Mouse (Mus musculus) embryonic fibroblast, embryonic 13.5 days (primary cell): ENCODE data around the gene Itgb3bp. TPM values are rescaled to one million over a fixed set of nuclear protein-coding genes. Genes with fewer than 3 reads are reported as not detected.

Experiments
- H3K27ac ChIP-seq: 2 replicates; pipeline ENCODE4 v1.5.1; 2012; ENCODE audit warnings: low read length, control low read depth, inconsistent platforms; ENCODE audit not compliant: insufficient read depth
- H3K4me1 ChIP-seq: 2 replicates; pipeline ENCODE4 v1.6.1; 2011; ENCODE audit warnings: low read length; ENCODE audit not compliant: control insufficient read depth, insufficient read depth
- H3K4me3 ChIP-seq: 2 replicates; pipeline ENCODE4 v1.5.1; 2011; ENCODE audit warnings: mild to moderate bottlenecking, control low read depth, low read length; ENCODE audit not compliant: insufficient read depth
- CTCF ChIP-seq: IDR thresholded peaks from 2 replicates; pipeline ENCODE4 v1.5.1; 2011; ENCODE audit warnings: mild to moderate bottlenecking, control low read depth, low read length, moderate library complexity, borderline replicate concordance; ENCODE audit not compliant: insufficient read depth
- POLR2A ChIP-seq: IDR thresholded peaks from 2 replicates; pipeline ENCODE4 v1.6.1; 2011; ENCODE audit warnings: low read depth, mild to moderate bottlenecking, control low read depth, low read length, moderate library complexity
- polyA plus RNA-seq: library from polyadenylated mRNA; stranded (reverse); fragments of >200 nt; gene quantifications from 2 replicates; pipeline ENCODE4 v1.2.4, GENCODE M21; 2011; ENCODE audit warnings: low read depth; ENCODE audit not compliant: missing spikeins, insufficient read length

Gene Itgb3bp
- polyA plus RNA-seq, 1 experiment: 10.4 TPM

- Histone ChIP-seq H3K4me1 (no peaks in the 10 kb centered on the region), H3K27ac (0 out of 2 replicates have a peak within 1 kb of the TSS, but pooled peaks have one; percentile 36), H3K4me3 (peak within 1 kb of the TSS; percentile 77)
- TF ChIP-seq POLR2A: peak; percentile 47; the same call in 1 of the 2 replicates
- TF ChIP-seq CTCF: no peak
These were observed 100.2 kb downstream of the Itgb3bp start, which contains the start of gene Efcab7 for GRCm38 (mm10) chr4:99829094-99830073. Efcab7 (plus strand) TSS chr4:99829198.

DNA sequence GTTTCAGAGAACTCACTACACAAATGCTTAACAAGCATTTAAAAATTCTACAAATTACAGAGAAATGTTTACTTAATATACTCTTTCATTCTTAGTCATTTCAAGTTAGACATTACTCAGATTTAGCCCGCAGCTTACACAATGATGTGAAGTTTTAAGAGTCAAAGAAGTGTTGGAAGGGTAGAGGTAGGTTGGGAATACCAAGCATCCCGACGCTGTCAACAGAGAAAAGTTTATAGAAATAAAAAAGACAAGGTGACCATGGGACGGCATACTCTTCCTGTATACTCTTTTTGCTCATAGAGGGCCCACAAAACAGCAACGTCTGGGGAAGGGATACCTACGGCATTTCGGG is 100.9 kb downstream of the Itgb3bp start:
- Histone ChIP-seq H3K4me3 (peak overlapping the region; percentile 77), H3K27ac (no peak overlapping the region), H3K4me1 (no peaks in the 10 kb centered on the region)
- TF ChIP-seq CTCF (no peak), POLR2A (no peak; the same call in 1 of the 2 replicates)

DNA sequence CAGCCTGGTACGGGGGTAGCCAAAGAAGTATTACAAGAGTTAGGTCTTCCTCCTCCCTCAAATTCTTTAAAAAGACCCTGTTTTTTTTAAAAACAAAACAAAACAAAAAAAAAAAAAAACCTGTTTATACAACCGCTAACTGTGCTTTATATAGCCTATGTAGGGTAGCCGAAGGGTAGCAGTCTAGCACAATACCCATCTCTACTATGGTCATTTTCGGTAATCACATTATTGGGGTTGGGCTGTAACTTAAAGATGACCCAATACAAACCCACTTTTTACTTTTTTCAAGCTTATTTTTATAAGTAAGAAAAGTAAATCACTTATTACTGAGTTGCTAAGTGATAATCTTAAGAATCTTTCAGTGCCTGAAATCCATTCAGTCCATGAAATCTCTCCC is 101.3 kb downstream of the Itgb3bp start:
- TF ChIP-seq POLR2A: no peak
- TF ChIP-seq CTCF: no peak
- no peaks in the 10 kb centered on the region for H3K4me1 ChIP-seq
- H3K27ac ChIP-seq: no peak overlapping the region
- H3K4me3 ChIP-seq: no peak overlapping the region

- no peak for TF ChIP-seq POLR2A
- no peak for TF ChIP-seq CTCF
- Histone ChIP-seq H3K27ac (no peak overlapping the region), H3K4me1 (no peaks in the 10 kb centered on the region; the same call in 1 of the 2 replicates), H3K4me3 (no peak overlapping the region)
These were observed 112.7 kb downstream of the Itgb3bp start for GRCm38 (mm10) chr4:99816697-99817460.

DNA sequence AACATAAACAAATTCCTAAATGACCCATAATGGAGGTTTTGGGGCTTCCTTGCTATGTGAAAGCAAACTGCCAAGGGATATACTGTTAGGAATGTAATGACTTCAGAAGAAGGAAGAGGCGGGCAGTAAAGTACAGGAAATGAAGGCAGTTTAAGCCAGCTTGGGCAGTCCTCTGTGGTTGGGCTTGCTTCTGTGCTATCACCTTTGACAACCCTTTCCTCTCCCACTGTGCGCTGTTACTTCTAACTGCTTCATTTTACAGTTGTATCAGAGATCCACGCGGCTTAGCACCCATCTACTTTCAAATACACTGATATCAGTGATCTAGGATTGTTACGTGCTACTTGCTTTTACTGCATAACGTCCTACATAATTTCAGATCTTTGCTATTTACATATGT is 137.2 kb downstream of the Itgb3bp start:
- no peak for TF ChIP-seq CTCF
- Histone ChIP-seq H3K4me1 (no peaks in the 10 kb centered on the region), H3K4me3 (no peak overlapping the region), H3K27ac (no peak overlapping the region)

- TF ChIP-seq POLR2A: no peak
- TF ChIP-seq CTCF: no peak
- Histone ChIP-seq H3K4me1 (no peaks in the 10 kb centered on the region), H3K27ac (no peak overlapping the region), H3K4me3 (no peak overlapping the region)
These were observed 156.6 kb downstream of the Itgb3bp start for GRCm38 (mm10) chr4:99773041-99773440.

- Histone ChIP-seq H3K4me3 (no peak overlapping the region), H3K4me1 (no peaks in the 10 kb centered on the region), H3K27ac (no peak overlapping the region)
- TF ChIP-seq POLR2A (no peak), CTCF (no peak)
These were observed 159.1 kb downstream of the Itgb3bp start for GRCm38 (mm10) chr4:99770555-99770954.

DNA sequence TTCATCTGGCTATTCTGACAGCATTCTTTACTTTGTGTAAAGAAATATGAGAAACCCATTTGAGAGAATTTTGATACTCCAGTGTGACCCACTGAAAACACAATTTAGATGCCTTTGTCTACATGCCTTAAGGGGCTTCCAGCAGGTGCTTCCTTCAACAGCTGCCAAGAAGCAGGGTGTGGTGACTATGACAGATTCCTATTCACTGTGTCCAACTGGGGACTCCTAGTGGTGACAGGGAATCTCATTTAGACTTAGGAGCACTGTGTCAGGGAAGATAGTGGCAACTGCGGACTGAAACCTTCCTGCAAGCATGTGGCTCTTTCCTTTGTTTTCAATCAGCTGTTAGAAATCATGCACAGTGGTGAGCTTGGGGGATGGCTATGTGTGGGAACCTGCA is 162.9 kb downstream of the Itgb3bp start:
- no peak overlapping the region for H3K27ac ChIP-seq
- H3K4me1 ChIP-seq: no peaks in the 10 kb centered on the region
- TF ChIP-seq POLR2A (no peak), CTCF (no peak)
- H3K4me3 ChIP-seq: no peak overlapping the region

- no peak for TF ChIP-seq POLR2A
- no peak for TF ChIP-seq CTCF
- no peak overlapping the region for H3K27ac ChIP-seq
- H3K4me1 ChIP-seq: no peaks in the 10 kb centered on the region
- H3K4me3 ChIP-seq: no peak overlapping the region
These were observed 163.3 kb downstream of the Itgb3bp start for GRCm38 (mm10) chr4:99766303-99766702.
